Mouse (Mus musculus) embryonic facial prominence, embryonic 11.5 days (tissue): Measurements from ENCODE around the gene Erbin. TPM values are rescaled to one million over a fixed set of nuclear protein-coding genes. Genes with fewer than 3 reads are reported as not detected.

Source experiments
- ATAC-seq: fragments of 200-750 bp; cut with Nextera tagmentation; replicated peaks from 2 replicates; pipeline ENCODE4 v1.8.0; 2017; ENCODE audit warnings: low read depth; ENCODE audit not compliant: insufficient number of reproducible peaks, low FRiP score, low TSS enrichment
- DNase-seq: peaks from one replicate; pipeline ENCODE4 v3.0.0-alpha.2; 2015; ENCODE audit warnings: low spot score
- H3K27ac ChIP-seq: fragments of 300-500 bp; sonication (generic); replicated peaks from 2 replicates; pipeline ENCODE4 v1.5.1; 2014; ENCODE audit warnings: mild to moderate bottlenecking, low read depth, low read length, control low read depth
- H3K27me3 ChIP-seq: fragments of 300-500 bp; sonication (generic); 2 replicates; pipeline ENCODE4 v1.6.1; 2014; ENCODE audit warnings: mild to moderate bottlenecking, low read length, moderate library complexity, mixed read lengths; ENCODE audit not compliant: control insufficient read depth, insufficient read depth
- H3K36me3 ChIP-seq: fragments of 300-500 bp; sonication (generic); replicated peaks from 2 replicates; pipeline ENCODE4 v1.6.1; 2014; ENCODE audit warnings: low read depth, mild to moderate bottlenecking, low read length, moderate library complexity, mixed read lengths; ENCODE audit not compliant: control insufficient read depth, insufficient read depth
- H3K4me1 ChIP-seq: fragments of 300-500 bp; sonication (generic); 2 replicates; pipeline ENCODE4 v1.6.1; 2014; ENCODE audit warnings: low read length, mixed read lengths; ENCODE audit not compliant: control insufficient read depth, insufficient read depth
- H3K4me2 ChIP-seq: fragments of 300-500 bp; sonication (generic); 2 replicates; pipeline ENCODE4 v1.6.1; 2014; ENCODE audit warnings: low read depth, mild to moderate bottlenecking, control low read depth, low read length, moderate library complexity
- H3K4me3 ChIP-seq: fragments of 300-500 bp; sonication (generic); 2 replicates; pipeline ENCODE4 v1.5.1; 2014; ENCODE audit warnings: low read depth, low read length, control low read depth
- H3K9ac ChIP-seq: fragments of 300-500 bp; sonication (generic); replicated peaks from 2 replicates; pipeline ENCODE4 v1.6.1; 2014; ENCODE audit warnings: mild to moderate bottlenecking, control low read depth, low read length
- H3K9me3 ChIP-seq: fragments of 300-500 bp; sonication (generic); replicated peaks from 2 replicates; pipeline ENCODE4 v1.6.1; 2016; ENCODE audit warnings: mild to moderate bottlenecking, low read length, inconsistent platforms, mixed read lengths; ENCODE audit not compliant: control insufficient read depth
- WGBS: fragments of 180-500 bp; shearing (Covaris S2); extraction: QIAGEN DNeasy Blood & Tissue Kit; methylation state at CpG from one replicate; pipeline ENCODE4 v1.1.7; 2014; 5-methylcytosine and 5-hydroxymethylcytosine counted together
- polyA plus RNA-seq: library from polyadenylated mRNA; unstranded; fragments of >200 nt; fragmentation: Nextera tagmentation; extraction: Ambion mirVana; gene quantifications from 2 replicates; pipeline ENCODE4 v1.2.1, GENCODE M21; 2014

The Erbin gene
- polyA plus RNA-seq, 1 experiment from 2014 or later: 36.8 TPM

DNA sequence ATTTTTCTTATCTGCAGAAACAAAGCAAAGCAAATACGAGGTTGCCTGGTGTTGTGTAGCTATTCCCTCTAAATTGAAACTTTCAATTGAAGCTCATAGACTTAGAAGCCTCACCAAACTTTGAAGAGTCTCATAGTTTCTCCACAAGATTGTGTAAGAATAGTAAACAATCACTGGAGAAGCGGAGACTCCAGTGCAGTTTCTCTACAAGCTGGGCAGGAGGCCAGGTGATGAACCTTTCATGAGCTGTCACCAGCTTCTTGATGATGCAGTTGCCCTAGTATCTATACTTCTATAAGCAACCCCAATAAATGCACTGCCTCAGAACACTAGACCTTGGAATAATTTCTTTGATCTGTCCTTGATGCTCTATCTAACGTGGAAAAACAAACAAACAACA is 49.5 kb downstream of the Erbin start:
- H3K4me2 ChIP-seq: no peak overlapping the region
- no peaks in the 10 kb centered on the region for H3K9me3 ChIP-seq
- no peak for DNase-seq
- H3K9ac ChIP-seq: no peak overlapping the region
- H3K4me1 ChIP-seq: no peaks in the 10 kb centered on the region
- no peak for ATAC-seq
- no peaks in the 10 kb centered on the region for H3K27me3 ChIP-seq
- WGBS: 85% methylated on average over 3 of the region's 3 CpGs
- H3K27ac ChIP-seq: no peak overlapping the region
- no peak overlapping the region for H3K4me3 ChIP-seq
- H3K36me3 ChIP-seq: no peaks in the 10 kb centered on the region

DNA sequence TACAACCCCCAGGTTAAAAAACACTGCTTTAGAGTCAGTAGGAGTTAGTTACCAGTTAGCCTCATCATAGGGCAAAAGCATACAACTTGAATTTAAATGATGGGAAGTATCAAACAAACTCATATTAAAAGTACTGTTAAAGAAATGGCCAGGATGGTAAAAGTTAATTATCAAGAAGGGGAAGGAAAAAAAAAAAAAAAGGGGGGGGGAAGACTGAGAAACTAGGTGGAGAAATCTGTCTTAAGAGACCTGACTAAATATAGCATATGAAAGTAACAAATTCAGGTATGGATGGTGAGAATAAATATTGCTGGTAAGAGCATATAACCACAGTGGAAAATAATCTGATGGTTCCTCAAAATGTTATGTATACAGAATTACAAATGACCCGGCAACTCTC is 50.2 kb downstream of the Erbin start:
- H3K9me3 ChIP-seq: no peaks in the 10 kb centered on the region
- no peaks in the 10 kb centered on the region for H3K36me3 ChIP-seq
- WGBS: 93% methylated on average over 1 of the region's 1 CpGs
- no peaks in the 10 kb centered on the region for H3K27me3 ChIP-seq
- H3K27ac ChIP-seq: no peak overlapping the region
- H3K4me2 ChIP-seq: no peak overlapping the region
- no peak overlapping the region for H3K9ac ChIP-seq
- DNase-seq (no peak), ATAC-seq (no peak)
- no peak overlapping the region for H3K4me3 ChIP-seq
- H3K4me1 ChIP-seq: no peaks in the 10 kb centered on the region

DNA sequence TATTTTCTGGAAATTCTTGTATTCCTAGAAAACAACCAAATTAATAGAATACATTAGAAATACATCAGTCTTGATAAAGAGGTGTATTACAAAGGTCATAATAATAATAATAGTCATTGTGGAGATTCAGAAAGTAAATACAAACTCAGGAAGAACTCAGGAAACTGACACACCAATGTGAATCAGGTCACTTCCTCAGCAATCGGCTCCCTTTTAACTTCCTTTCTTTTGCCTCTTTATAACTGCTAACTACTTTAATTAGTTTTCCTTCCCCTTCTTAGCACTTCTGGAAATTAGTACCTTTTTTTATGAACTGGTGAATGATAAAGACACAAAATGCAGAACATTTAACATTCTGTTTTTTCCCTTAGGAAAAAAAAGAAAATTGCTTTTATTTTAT is 51.4 kb downstream of the Erbin start:
- no peak overlapping the region for H3K27ac ChIP-seq
- no peaks in the 10 kb centered on the region for H3K27me3 ChIP-seq
- H3K9me3 ChIP-seq: no peaks in the 10 kb centered on the region
- H3K4me3 ChIP-seq: no peak overlapping the region
- H3K9ac ChIP-seq: no peak overlapping the region
- ATAC-seq: no peak
- no peak overlapping the region for H3K4me2 ChIP-seq
- H3K36me3 ChIP-seq: no peaks in the 10 kb centered on the region
- DNase-seq: no peak
- 63% methylated on average over 1 of the region's 1 CpGs for WGBS
- H3K4me1 ChIP-seq: no peaks in the 10 kb centered on the region

DNA sequence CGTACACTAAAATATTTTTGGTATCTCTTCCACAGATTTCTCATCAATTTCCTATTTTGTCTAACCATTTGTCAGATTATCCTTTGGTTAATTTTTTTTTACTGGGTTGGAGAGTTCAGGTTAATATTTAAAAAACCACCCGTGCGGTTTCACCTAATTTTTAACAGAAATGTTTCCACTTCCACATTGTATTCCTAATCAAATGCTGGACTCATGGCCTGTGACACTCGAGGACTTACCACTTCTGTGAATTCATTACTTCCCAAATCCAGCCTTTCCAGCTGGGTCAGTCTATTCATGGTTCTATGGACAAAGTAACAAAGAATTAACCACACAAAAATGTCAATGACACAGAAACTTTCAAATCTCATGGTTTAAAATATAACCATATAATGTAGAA is 58.3 kb downstream of the Erbin start:
- no peak for DNase-seq
- Histone ChIP-seq H3K9ac (no peak overlapping the region), H3K9me3 (no peaks in the 10 kb centered on the region), H3K36me3 (no peaks in the 10 kb centered on the region), H3K27me3 (no peaks in the 10 kb centered on the region), H3K4me1 (no peaks in the 10 kb centered on the region), H3K27ac (no peak overlapping the region), H3K4me3 (no peak overlapping the region), H3K4me2 (no peak overlapping the region)
- 88% methylated on average over 4 of the region's 4 CpGs for WGBS
- no peak for ATAC-seq

DNA sequence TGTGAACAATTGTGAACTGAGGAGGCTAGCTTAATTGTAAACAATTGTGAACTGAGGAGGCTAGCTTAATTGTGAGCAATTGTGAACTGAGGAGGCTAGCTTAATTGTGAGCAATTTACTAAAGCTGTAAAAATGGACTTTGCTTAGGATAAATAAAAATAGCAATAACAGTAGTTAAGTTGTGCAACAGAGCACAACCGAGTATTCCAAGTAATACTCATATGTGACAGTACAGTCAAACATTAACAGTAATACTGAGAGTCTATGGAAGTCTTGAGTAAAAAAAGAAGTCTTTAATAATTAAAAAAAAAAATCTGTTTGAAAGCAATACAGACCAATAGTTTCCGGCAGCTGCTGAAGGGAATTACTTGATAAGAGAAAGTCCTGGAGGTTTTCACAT is 61.3 kb downstream of the Erbin start:
- ATAC-seq (no peak), DNase-seq (no peak)
- peaks cover 4% of the 10 kb centered on the region for H3K36me3 ChIP-seq
- 95% methylated on average over 2 of the region's 2 CpGs for WGBS
- H3K4me2 ChIP-seq: no peak overlapping the region
- H3K4me3 ChIP-seq: no peak overlapping the region
- H3K9me3 ChIP-seq: no peaks in the 10 kb centered on the region
- H3K4me1 ChIP-seq: no peaks in the 10 kb centered on the region
- H3K27ac ChIP-seq: no peak overlapping the region
- H3K27me3 ChIP-seq: no peaks in the 10 kb centered on the region
- H3K9ac ChIP-seq: no peak overlapping the region

DNA sequence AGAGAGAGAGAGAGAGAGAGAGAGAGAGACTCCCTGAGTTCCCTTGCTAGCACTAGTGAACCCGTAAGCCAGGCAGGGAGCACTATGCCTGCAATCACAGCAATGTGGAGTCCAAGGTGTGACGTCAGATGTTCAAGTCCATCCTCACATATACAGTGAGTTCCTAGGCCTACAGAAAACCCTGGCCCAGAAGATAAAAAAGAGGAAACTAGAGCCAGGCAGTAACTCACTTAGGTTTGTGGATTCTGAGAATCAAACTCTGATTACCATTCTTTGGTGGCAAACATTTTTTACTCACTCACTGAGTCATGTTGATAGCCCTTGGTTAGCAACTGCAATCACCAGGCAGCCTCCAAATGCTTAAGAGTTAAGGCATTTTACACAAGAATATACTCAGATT is 72.7 kb downstream of the Erbin start:
- Histone ChIP-seq H3K9me3 (no peaks in the 10 kb centered on the region), H3K4me1 (no peaks in the 10 kb centered on the region), H3K36me3 (no peaks in the 10 kb centered on the region; the same call in 1 of the 2 replicates), H3K27me3 (no peaks in the 10 kb centered on the region), H3K9ac (no peak overlapping the region), H3K4me2 (no peak overlapping the region), H3K4me3 (no peak overlapping the region), H3K27ac (no peak overlapping the region)
- no peak for DNase-seq
- ATAC-seq: no peak
- 95% methylated on average over 2 of the region's 2 CpGs for WGBS

DNA sequence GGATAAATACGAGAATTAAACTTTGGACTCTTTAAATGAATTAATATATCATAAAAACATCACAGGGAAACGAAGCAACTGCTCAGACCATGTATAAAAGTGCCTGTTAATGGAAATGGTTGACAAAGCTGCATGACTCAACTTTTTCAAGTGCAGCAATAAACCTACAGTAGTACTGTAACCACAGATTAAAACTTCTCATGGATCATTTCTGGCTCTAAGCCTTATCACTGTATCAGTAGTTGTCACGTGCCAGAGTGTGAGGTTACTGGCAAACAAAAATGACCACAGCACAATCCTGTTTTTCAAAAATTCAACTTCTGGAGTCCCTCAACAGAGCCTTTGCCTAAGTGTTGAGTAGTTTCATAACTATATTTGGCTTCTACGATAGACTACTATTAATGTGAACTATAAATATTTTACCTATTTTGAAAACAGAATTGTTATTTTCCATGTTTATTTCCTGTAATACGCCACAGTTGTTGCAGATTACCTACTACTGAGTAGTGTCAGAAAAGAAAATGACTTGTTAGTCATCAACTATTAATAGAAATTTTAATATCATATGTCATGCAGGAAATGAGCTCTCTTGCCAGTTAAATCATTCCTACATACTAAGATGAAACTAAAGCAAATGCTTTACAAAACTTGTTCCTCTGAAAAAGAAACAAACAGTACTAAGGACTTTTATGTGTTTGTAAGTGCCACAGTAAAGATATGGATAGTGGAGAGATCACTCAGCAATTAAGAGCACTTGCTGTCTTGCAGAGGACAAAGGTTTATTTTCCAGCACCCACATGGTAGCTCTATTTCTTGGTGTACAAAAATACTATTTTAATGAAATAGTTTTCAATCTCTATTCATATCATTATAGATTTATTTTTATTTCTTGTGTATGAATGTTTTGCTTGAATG is 78.8 kb downstream of the Erbin start:
- H3K4me2 ChIP-seq: no peak overlapping the region
- DNase-seq (no peak), ATAC-seq (no peak)
- H3K27ac ChIP-seq: no peak overlapping the region
- WGBS: 96% methylated on average over 5 of the region's 5 CpGs
- H3K36me3 ChIP-seq: peaks cover 20% of the 10 kb centered on the region
- no peaks in the 10 kb centered on the region for H3K9me3 ChIP-seq
- no peaks in the 10 kb centered on the region for H3K27me3 ChIP-seq
- H3K4me3 ChIP-seq: no peak overlapping the region
- no peaks in the 10 kb centered on the region for H3K4me1 ChIP-seq
- H3K9ac ChIP-seq: no peak overlapping the region

DNA sequence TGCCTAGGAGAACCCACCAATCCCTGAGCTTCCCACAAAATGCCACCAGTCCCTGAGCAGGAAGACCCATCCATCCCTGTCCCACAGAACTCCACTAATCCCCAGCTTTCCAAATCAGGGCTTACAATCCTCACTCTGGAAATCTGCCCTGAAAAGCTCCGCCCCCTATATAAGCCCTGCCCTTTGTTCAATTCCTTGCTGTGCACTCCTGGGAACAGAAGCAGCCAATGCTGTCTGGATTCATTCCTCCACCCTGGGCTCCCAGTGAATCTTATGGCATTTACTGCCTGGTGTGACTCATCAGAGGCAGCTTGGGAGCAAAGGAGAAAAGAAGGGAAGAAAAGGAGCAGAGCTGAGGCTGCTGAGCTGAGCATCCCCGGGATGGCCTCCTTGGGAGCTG is 81.7 kb downstream of the Erbin start:
- H3K9me3 ChIP-seq: no peaks in the 10 kb centered on the region
- 86% methylated on average over 2 of the region's 2 CpGs for WGBS
- H3K27ac ChIP-seq: no peak overlapping the region
- no peaks in the 10 kb centered on the region for H3K27me3 ChIP-seq
- no peaks in the 10 kb centered on the region for H3K4me1 ChIP-seq
- H3K9ac ChIP-seq: no peak overlapping the region
- no peak overlapping the region for H3K4me2 ChIP-seq
- H3K36me3 ChIP-seq: peaks cover 24% of the 10 kb centered on the region
- no peak overlapping the region for H3K4me3 ChIP-seq
- ATAC-seq (no peak), DNase-seq (no peak)
